Mouse (Mus musculus): Measurements from ENCODE around the gene Lrrk1.

DNA sequence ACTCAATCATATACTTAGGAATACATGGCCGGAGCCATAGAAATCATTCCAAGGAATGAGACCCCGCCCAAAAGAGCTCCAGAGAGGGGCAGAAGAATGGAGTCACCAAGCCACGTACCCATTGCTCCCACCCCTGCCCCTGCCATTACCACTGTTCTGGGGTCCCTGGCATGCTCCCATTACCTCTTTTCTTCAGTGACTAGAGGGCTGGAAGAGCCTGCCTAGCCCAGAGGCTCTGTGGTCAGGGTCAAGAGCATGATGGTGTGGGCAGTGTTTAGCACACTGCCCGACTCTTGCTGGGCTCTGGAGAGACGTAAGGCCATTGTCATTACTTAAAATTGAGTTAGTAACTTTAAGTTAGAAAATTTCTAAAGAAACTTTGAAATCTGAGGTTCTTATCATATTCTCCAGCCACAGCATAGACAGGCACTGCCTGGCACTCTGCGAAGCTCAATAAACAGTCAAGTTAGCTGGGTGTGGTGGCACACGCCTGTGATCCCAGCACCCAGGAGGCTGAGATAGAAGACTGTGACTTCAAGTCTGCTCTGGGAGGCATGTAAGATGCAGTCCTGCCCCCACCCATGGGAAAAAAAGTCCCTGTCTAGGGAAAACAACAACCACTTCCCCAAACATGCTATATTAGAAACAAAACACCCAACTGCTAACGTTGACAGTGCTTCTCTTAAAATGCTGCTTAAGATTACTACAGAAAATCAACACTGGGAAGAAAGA is 32.2 kb downstream of the Lrrk1 start:
- no peak for TF ChIP-seq CTCF (IDR thresholded peaks at IDR 0.05; ENCODE audit: low read depth)
- no peak for TF ChIP-seq EP300 (IDR thresholded peaks at IDR 0.05; ENCODE audit: low read depth)

Data from liver, postnatal 0 days (tissue).